Mouse (Mus musculus) kidney, postnatal 0 days (tissue): ENCODE results near the gene Popdc3. TPM values are rescaled to one million over a fixed set of nuclear protein-coding genes. Genes with fewer than 3 reads are reported as not detected.
A peak's percentile ranks its signal among the peaks of the same experiment; 100 is the strongest.
"Not testable (repeated sequence)": the region's sequence is repeated elsewhere in the genome, so short reads cannot be mapped to it uniquely, and the experiment has no call there.

Experiments
- ATAC-seq: fragments of 200-750 bp; cut with Nextera tagmentation; replicated peaks from 2 replicates; pipeline ENCODE4 v1.8.0; 2017; ENCODE audit warnings: low read depth, moderate number of reproducible peaks, moderate TSS enrichment, moderate library complexity; ENCODE audit not compliant: low FRiP score
- DNase-seq: peaks from one replicate; pipeline ENCODE4 v3.0.0-alpha.2; 2016; ENCODE audit warnings: low spot score
- H3K27ac ChIP-seq: fragments of 300-500 bp; sonication (generic); 2 replicates; pipeline ENCODE4 v1.5.1; 2014; ENCODE audit warnings: mild to moderate bottlenecking
- H3K27me3 ChIP-seq: fragments of 300-500 bp; sonication (generic); 2 replicates; pipeline ENCODE4 v1.6.1; 2014; ENCODE audit warnings: low read length, mixed read lengths; ENCODE audit not compliant: insufficient read depth
- H3K36me3 ChIP-seq: fragments of 300-500 bp; sonication (generic); 2 replicates; pipeline ENCODE4 v1.6.1; 2014; ENCODE audit warnings: low read length, mixed read lengths; ENCODE audit not compliant: insufficient read depth
- H3K4me1 ChIP-seq: fragments of 300-500 bp; sonication (generic); replicated peaks from 2 replicates; pipeline ENCODE4 v1.6.1; 2014; ENCODE audit warnings: antibody characterized with exemption, low read length, mixed read lengths; ENCODE audit not compliant: insufficient read depth
- H3K4me2 ChIP-seq: fragments of 300-500 bp; sonication (generic); 2 replicates; pipeline ENCODE4 v1.6.1; 2014; ENCODE audit warnings: mild to moderate bottlenecking, low read length, moderate library complexity, mixed read lengths
- H3K4me3 ChIP-seq: fragments of 300-500 bp; sonication (generic); replicated peaks from 2 replicates; pipeline ENCODE4 v1.5.1; 2014; ENCODE audit warnings: low read depth, low read length
- H3K9ac ChIP-seq: fragments of 300-500 bp; sonication (generic); 2 replicates; pipeline ENCODE4 v1.6.1; 2014; ENCODE audit warnings: low read depth, low read length
- H3K9me3 ChIP-seq: fragments of 300-500 bp; sonication (generic); replicated peaks from 2 replicates; pipeline ENCODE4 v1.6.1; 2016; ENCODE audit warnings: low read length, inconsistent platforms, mixed read lengths
- CTCF ChIP-seq: IDR thresholded peaks from 2 replicates; pipeline ENCODE4 v1.5.1; 2016; ENCODE audit warnings: antibody characterized with exemption, low read depth, mild to moderate bottlenecking, moderate library complexity
- WGBS: fragments of 180-500 bp; shearing (Covaris S2); extraction: QIAGEN DNeasy Blood & Tissue Kit; methylation state at CpG from one replicate; pipeline ENCODE4 v1.1.7; 2014; 5-methylcytosine and 5-hydroxymethylcytosine counted together
- polyA plus RNA-seq: library from polyadenylated mRNA; unstranded; fragments of >200 nt; fragmentation: Nextera tagmentation; extraction: Ambion mirVana; gene quantifications from 2 replicates; pipeline ENCODE4 v1.2.1, GENCODE M21; 2015

The Popdc3 gene
- polyA plus RNA-seq, result 0.32 and 0.50 TPM in 2 replicates

GRCm38 (mm10) chr10:45177798-45178197, at the start of gene Popdc3:
TSS of gene Popdc3 (plus strand) at chr10:45178098.
- H3K9ac ChIP-seq, H3K4me2 ChIP-seq, H3K27me3 ChIP-seq, H3K27ac ChIP-seq, ATAC-seq, H3K4me1 ChIP-seq, H3K36me3 ChIP-seq, H3K4me3 ChIP-seq, H3K9me3 ChIP-seq, DNase-seq: not testable (repeated sequence)
- no CpG with 5 or more reads among the region's 5 CpGs for WGBS

- DNase-seq (peak; percentile 54), ATAC-seq (no peak)
- Histone ChIP-seq H3K27ac (peak overlapping the region; percentile 20; the same call in 1 of the 2 replicates), H3K9ac (no peak overlapping the region), H3K36me3 (peaks cover 20% of the 10 kb centered on the region; the same call in 1 of the 2 replicates), H3K4me3 (no peak overlapping the region), H3K4me2 (0 out of 2 replicates have a peak overlapping the region, but pooled peaks have one; percentile 6), H3K27me3 (no peaks in the 10 kb centered on the region), H3K9me3 (no peaks in the 10 kb centered on the region), H3K4me1 (no peaks in the 10 kb centered on the region)
- WGBS, result 35% methylated on average over 11 of the region's 11 CpGs
- TF ChIP-seq CTCF, result no peak
These were observed 48.8 kb upstream of the Popdc3 start for GRCm38 (mm10) chr10:45129105-45129504.

- Histone ChIP-seq H3K4me3 (no peak overlapping the region), H3K36me3 (peaks cover 20% of the 10 kb centered on the region; the same call in 1 of the 2 replicates), H3K4me2 (no peak overlapping the region), H3K27ac (no peak overlapping the region), H3K9ac (no peak overlapping the region), H3K4me1 (no peaks in the 10 kb centered on the region), H3K27me3 (no peaks in the 10 kb centered on the region), H3K9me3 (no peaks in the 10 kb centered on the region)
- DNase-seq, result no peak
- WGBS, result 88% methylated on average over 6 of the region's 6 CpGs
- no peak for ATAC-seq
- TF ChIP-seq CTCF, result no peak
These were observed 47.9 kb upstream of the Popdc3 start for GRCm38 (mm10) chr10:45130004-45130403.

- no peaks in the 10 kb centered on the region for H3K27me3 ChIP-seq
- no peaks in the 10 kb centered on the region for H3K4me1 ChIP-seq
- peak; percentile 78 for TF ChIP-seq CTCF
- ATAC-seq (no peak; the same call in 1 of the 2 replicates), DNase-seq (peak; percentile 11)
- WGBS, result 75% methylated on average over 4 of the region's 4 CpGs
- H3K36me3 ChIP-seq, result 0 out of 2 replicates have a peak, but pooled peaks cover 6% of the 10 kb centered on the region
- no peak overlapping the region for H3K4me3 ChIP-seq
- H3K4me2 ChIP-seq, result no peak overlapping the region
- H3K9ac ChIP-seq, result no peak overlapping the region
- no peak overlapping the region for H3K27ac ChIP-seq
- no peaks in the 10 kb centered on the region for H3K9me3 ChIP-seq
These were observed 45.5 kb upstream of the Popdc3 start for GRCm38 (mm10) chr10:45132371-45132770.

GRCm38 (mm10) chr10:45136806-45137205, 41.1 kb upstream of the Popdc3 start:
- no peak overlapping the region for H3K4me3 ChIP-seq
- 88% methylated on average over 7 of the region's 7 CpGs for WGBS
- ATAC-seq (no peak), DNase-seq (no peak)
- no peaks in the 10 kb centered on the region for H3K27me3 ChIP-seq
- H3K27ac ChIP-seq, result no peak overlapping the region
- H3K9me3 ChIP-seq, result no peaks in the 10 kb centered on the region
- H3K4me1 ChIP-seq, result no peaks in the 10 kb centered on the region
- no peaks in the 10 kb centered on the region for H3K36me3 ChIP-seq
- no peak overlapping the region for H3K4me2 ChIP-seq
- no peak for TF ChIP-seq CTCF
- no peak overlapping the region for H3K9ac ChIP-seq

- no peak for ATAC-seq
- 57% methylated on average over 4 of the region's 4 CpGs for WGBS
- H3K9ac ChIP-seq, result no peak overlapping the region
- no peaks in the 10 kb centered on the region for H3K4me1 ChIP-seq
- no peak overlapping the region for H3K27ac ChIP-seq
- H3K9me3 ChIP-seq, result no peaks in the 10 kb centered on the region
- H3K27me3 ChIP-seq, result no peaks in the 10 kb centered on the region
- DNase-seq, result peak; percentile 6
- no peaks in the 10 kb centered on the region for H3K36me3 ChIP-seq
- no peak for TF ChIP-seq CTCF
- no peak overlapping the region for H3K4me2 ChIP-seq
- H3K4me3 ChIP-seq, result no peak overlapping the region
These were observed 38.0 kb upstream of the Popdc3 start for GRCm38 (mm10) chr10:45139910-45140309.
